In genomic region chr16:58430246-58430645, GRCm38 (mm10) we compare ENCODE assay signal across 24 mouse cellular contexts.
"Had no signal": no experiment of that assay in that cellular context is flagged by ENCODE, and none has a peak within 500 bp of the region (broad histone marks: within the 10 kb centered on the region; RNA-seq: fewer than 3 reads in every experiment).

No protein-coding gene starts in this region.

- H3K4me1 ChIP-seq: limb, embryonic 13.5 days; liver, embryonic 12.5 days; liver, embryonic 15.5 days; midbrain, embryonic 15.5 days; neural tube, embryonic 13.5 days had no signal

- H3K27ac ChIP-seq: kidney, postnatal 0 days; layer of hippocampus, adult 2 months; limb, embryonic 10.5 days; limb, embryonic 13.5 days; liver, embryonic 12.5 days; liver, embryonic 15.5 days; midbrain, embryonic 15.5 days; neural tube, embryonic 13.5 days; stomach, postnatal 0 days had no signal

- ATAC-seq: liver, embryonic 12.5 days; midbrain, embryonic 15.5 days had no signal

- H3K4me2 ChIP-seq: limb, embryonic 13.5 days; liver, embryonic 12.5 days; liver, embryonic 15.5 days; midbrain, embryonic 11.5 days; midbrain, embryonic 15.5 days; neural tube, embryonic 13.5 days had no signal

- H3K9me3 ChIP-seq: limb, embryonic 10.5 days; limb, embryonic 13.5 days; liver, embryonic 12.5 days; liver, embryonic 15.5 days; midbrain, embryonic 15.5 days; neural tube, embryonic 13.5 days had no signal

- H3K27me3 ChIP-seq: limb, embryonic 13.5 days; liver, embryonic 12.5 days; liver, embryonic 15.5 days; midbrain, embryonic 15.5 days; neural tube, embryonic 13.5 days had no signal

- H3K36me3 ChIP-seq: liver, embryonic 15.5 days; midbrain, embryonic 15.5 days had no signal

- DNase-seq: kidney, adult 11 months; kidney, adult 8-10 months; kidney, postnatal 25 days; layer of hippocampus, adult 9-11 months; liver; lung, adult 18-20 months; lung, postnatal 10 days; lung, postnatal 36 days; retina, postnatal 1 day; right cerebral cortex, postnatal 4 days; thymus, adult 2 months; thymus, postnatal 14 days; thymus, postnatal 4 days had no signal

- H3K4me3 ChIP-seq: layer of hippocampus, adult 2 months; limb, embryonic 10.5 days; limb, embryonic 13.5 days; liver, embryonic 12.5 days; liver, embryonic 15.5 days; midbrain, embryonic 15.5 days; myocyte; neural tube, embryonic 13.5 days had no signal

- H3K9ac ChIP-seq: limb, embryonic 13.5 days; liver, embryonic 12.5 days; liver, embryonic 15.5 days; midbrain, embryonic 15.5 days; neural tube, embryonic 13.5 days had no signal
